Mouse (Mus musculus) midbrain, embryonic 14.5 days (tissue): ENCODE measurements around the gene Gpr62. TPM values are rescaled to one million over a fixed set of nuclear protein-coding genes. Genes with fewer than 3 reads are reported as not detected.

Experiments
- ATAC-seq: fragments of 200-750 bp; cut with Nextera tagmentation; 2 replicates; pipeline ENCODE4 v1.8.0; 2017; ENCODE audit warnings: moderate number of reproducible peaks, moderate library complexity; ENCODE audit not compliant: low FRiP score, low TSS enrichment
- DNase-seq: peaks from one replicate; pipeline ENCODE4 v3.0.0-alpha.2; 2015
- H3K27ac ChIP-seq: fragments of 300-500 bp; sonication (generic); replicated peaks from 2 replicates; pipeline ENCODE4 v1.5.1; 2014; ENCODE audit warnings: mild to moderate bottlenecking, low read depth, low read length, moderate library complexity
- H3K27me3 ChIP-seq: fragments of 300-500 bp; sonication (generic); 2 replicates; pipeline ENCODE4 v1.6.1; 2014; ENCODE audit warnings: low read length, control low read depth, mixed read lengths; ENCODE audit not compliant: control insufficient read depth, insufficient read depth
- H3K36me3 ChIP-seq: fragments of 300-500 bp; sonication (generic); 2 replicates; pipeline ENCODE4 v1.6.1; 2014; ENCODE audit warnings: low read length, control low read depth; ENCODE audit not compliant: control insufficient read depth, insufficient read depth
- H3K4me1 ChIP-seq: fragments of 300-500 bp; sonication (generic); 2 replicates; pipeline ENCODE4 v1.6.1; 2014; ENCODE audit warnings: mild to moderate bottlenecking, antibody characterized with exemption, low read length, control low read depth; ENCODE audit not compliant: control insufficient read depth, insufficient read depth
- H3K4me2 ChIP-seq: fragments of 300-500 bp; sonication (generic); 2 replicates; pipeline ENCODE4 v1.6.1; 2014; ENCODE audit warnings: mild to moderate bottlenecking, low read length, moderate library complexity
- H3K4me3 ChIP-seq: fragments of 300-500 bp; sonication (generic); replicated peaks from 2 replicates; pipeline ENCODE4 v1.5.1; 2014; ENCODE audit warnings: low read depth, low read length
- H3K9ac ChIP-seq: fragments of 300-500 bp; sonication (generic); replicated peaks from 2 replicates; pipeline ENCODE4 v1.6.1; 2014; ENCODE audit warnings: mild to moderate bottlenecking, low read length, moderate library complexity
- H3K9me3 ChIP-seq: fragments of 300-500 bp; sonication (generic); 2 replicates; pipeline ENCODE4 v1.6.1; 2016; ENCODE audit warnings: low read length, control low read depth, mixed read lengths; ENCODE audit not compliant: control insufficient read depth
- WGBS: fragments of 180-500 bp; shearing (Covaris S2); extraction: QIAGEN DNeasy Blood & Tissue Kit; methylation state at CpG from one replicate; pipeline ENCODE4 v1.1.7; 2014; 5-methylcytosine and 5-hydroxymethylcytosine counted together
- polyA plus RNA-seq: library from polyadenylated mRNA; unstranded; fragments of >200 nt; fragmentation: Nextera tagmentation; extraction: Ambion mirVana; gene quantifications from 2 replicates; pipeline ENCODE4 v1.2.1, GENCODE M21; 2014

Gpr62 gene
- polyA plus RNA-seq, 1 experiment from 2014 or later, result 0.93 TPM

- no peak overlapping the region for H3K9ac ChIP-seq
- H3K4me3 ChIP-seq, result no peak overlapping the region
- H3K27me3 ChIP-seq, result no peaks in the 10 kb centered on the region
- no peaks in the 10 kb centered on the region for H3K4me1 ChIP-seq
- H3K4me2 ChIP-seq, result no peak overlapping the region
- 80% methylated on average over 10 of the region's 10 CpGs for WGBS
- DNase-seq (no peak), ATAC-seq (no peak)
- H3K9me3 ChIP-seq, result no peaks in the 10 kb centered on the region
- H3K27ac ChIP-seq, result no peak overlapping the region
- H3K36me3 ChIP-seq, result peaks cover 60% of the 10 kb centered on the region
Observed at GRCm38 (mm10) chr9:106485076-106485475, 19.3 kb upstream of the Gpr62 start.

- Histone ChIP-seq H3K9ac (no peak overlapping the region), H3K36me3 (peaks cover 60% of the 10 kb centered on the region)
- 93% methylated on average over 17 of the region's 17 CpGs for WGBS
Observed at GRCm38 (mm10) chr9:106483606-106484005, 17.9 kb upstream of the Gpr62 start.

GRCm38 (mm10) chr9:106483136-106483535, 17.4 kb upstream of the Gpr62 start:
- no peak overlapping the region for H3K4me2 ChIP-seq
- H3K36me3 ChIP-seq, result peaks cover 60% of the 10 kb centered on the region
- H3K27me3 ChIP-seq, result no peaks in the 10 kb centered on the region
- no peak overlapping the region for H3K9ac ChIP-seq
- no peak overlapping the region for H3K4me3 ChIP-seq
- WGBS, result 95% methylated on average over 10 of the region's 10 CpGs
- H3K27ac ChIP-seq, result no peak overlapping the region
- no peaks in the 10 kb centered on the region for H3K9me3 ChIP-seq
- no peak for DNase-seq
- no peak for ATAC-seq
- peaks cover under 1% of the 10 kb centered on the region for H3K4me1 ChIP-seq

More at GRCm38 (mm10) chr9:106483606-106484005, 17.9 kb upstream of the Gpr62 start:
- DNase-seq (no peak), ATAC-seq (no peak)
- Histone ChIP-seq H3K27ac (no peak overlapping the region), H3K4me1 (no peaks in the 10 kb centered on the region), H3K4me2 (no peak overlapping the region), H3K27me3 (no peaks in the 10 kb centered on the region), H3K4me3 (no peak overlapping the region), H3K9me3 (no peaks in the 10 kb centered on the region)

- ATAC-seq (no peak), DNase-seq (no peak)
- no peak overlapping the region for H3K27ac ChIP-seq
- no peak overlapping the region for H3K4me3 ChIP-seq
- H3K36me3 ChIP-seq, result peaks cover 60% of the 10 kb centered on the region
- 91% methylated on average over 17 of the region's 17 CpGs for whole genome bisulfite sequencing
- no peaks in the 10 kb centered on the region for H3K27me3 ChIP-seq
- H3K4me2 ChIP-seq, result no peak overlapping the region
- H3K9ac ChIP-seq, result no peak overlapping the region
- H3K4me1 ChIP-seq, result peaks cover 6% of the 10 kb centered on the region
- no peaks in the 10 kb centered on the region for H3K9me3 ChIP-seq
Observed at GRCm38 (mm10) chr9:106482578-106483115, 16.9 kb upstream of the Gpr62 start.

GRCm38 (mm10) chr9:106481676-106482075, 15.9 kb upstream of the Gpr62 start:
- Histone ChIP-seq H3K9me3 (no peaks in the 10 kb centered on the region), H3K4me1 (peaks cover 8% of the 10 kb centered on the region), H3K9ac (no peak overlapping the region), H3K4me3 (no peak overlapping the region), H3K4me2 (no peak overlapping the region), H3K36me3 (peaks cover 60% of the 10 kb centered on the region), H3K27me3 (no peaks in the 10 kb centered on the region), H3K27ac (no peak overlapping the region)
- 96% methylated on average over 13 of the region's 13 CpGs for WGBS
- no peak for DNase-seq
- no peak for ATAC-seq

- WGBS, result 97% methylated on average over 15 of the region's 15 CpGs
- no peaks in the 10 kb centered on the region for H3K27me3 ChIP-seq
- no peak for DNase-seq
- no peaks in the 10 kb centered on the region for H3K9me3 ChIP-seq
- no peak overlapping the region for H3K27ac ChIP-seq
- no peak overlapping the region for H3K4me3 ChIP-seq
- no peak overlapping the region for H3K4me2 ChIP-seq
- no peak for ATAC-seq
- no peak overlapping the region for H3K9ac ChIP-seq
- peaks cover 56% of the 10 kb centered on the region for H3K36me3 ChIP-seq
- H3K4me1 ChIP-seq, result peaks cover 8% of the 10 kb centered on the region
Observed at GRCm38 (mm10) chr9:106481075-106481474, 15.3 kb upstream of the Gpr62 start.

GRCm38 (mm10) chr9:106480541-106480940, 14.8 kb upstream of the Gpr62 start:
- H3K27me3 ChIP-seq, result no peaks in the 10 kb centered on the region
- 97% methylated on average over 7 of the region's 7 CpGs for WGBS
- peaks cover 50% of the 10 kb centered on the region for H3K36me3 ChIP-seq
- H3K9me3 ChIP-seq, result no peaks in the 10 kb centered on the region
- H3K4me1 ChIP-seq, result peaks cover 8% of the 10 kb centered on the region
- H3K9ac ChIP-seq, result no peak overlapping the region
- no peak overlapping the region for H3K4me2 ChIP-seq
- no peak overlapping the region for H3K27ac ChIP-seq
- ATAC-seq (no peak), DNase-seq (no peak)
- H3K4me3 ChIP-seq, result no peak overlapping the region

- DNase-seq, result no peak
- Histone ChIP-seq H3K9me3 (no peaks in the 10 kb centered on the region), H3K4me2 (peak overlapping the region; percentile 95), H3K4me3 (peak overlapping the region; percentile 66), H3K4me1 (peaks cover 12% of the 10 kb centered on the region), H3K27ac (no peak overlapping the region), H3K9ac (peak overlapping the region; percentile 62), H3K27me3 (no peaks in the 10 kb centered on the region), H3K36me3 (peaks cover 26% of the 10 kb centered on the region)
- 83% methylated on average over 9 of the region's 9 CpGs for WGBS
- no peak for ATAC-seq
Observed at GRCm38 (mm10) chr9:106478101-106478500, 12.4 kb upstream of the Gpr62 start.

- Histone ChIP-seq H3K27me3 (no peaks in the 10 kb centered on the region), H3K4me1 (peaks cover 12% of the 10 kb centered on the region), H3K9ac (peak overlapping the region; percentile 62), H3K36me3 (peaks cover 21% of the 10 kb centered on the region), H3K4me3 (peak overlapping the region; percentile 66), H3K27ac (no peak overlapping the region), H3K9me3 (no peaks in the 10 kb centered on the region), H3K4me2 (peak overlapping the region; percentile 95)
- DNase-seq (no peak), ATAC-seq (no peak)
- WGBS, result 6% methylated on average over 16 of the region's 16 CpGs
Observed at GRCm38 (mm10) chr9:106477649-106478048, 11.9 kb upstream of the Gpr62 start.
